Mouse (Mus musculus): Measurements from ENCODE around the gene Mgp.

DNA sequence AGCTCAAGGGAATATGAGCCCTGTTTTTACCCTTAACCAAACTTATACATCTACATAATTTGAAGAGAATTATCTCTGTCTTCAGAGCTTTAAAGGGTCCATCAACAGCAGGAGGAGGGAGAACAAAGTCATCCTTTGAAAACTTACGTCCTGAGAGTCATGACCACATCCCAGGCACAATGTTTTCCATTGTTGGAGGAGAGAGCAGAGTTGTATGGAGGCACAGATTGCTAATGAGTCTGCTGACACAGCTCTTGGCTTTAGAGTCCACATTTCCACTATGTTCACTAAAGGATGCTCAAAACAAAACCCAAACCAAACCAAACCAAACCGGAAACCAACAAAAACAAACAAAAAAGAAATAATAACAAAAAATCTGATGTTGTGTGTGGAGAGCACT lies 30.7 kb downstream of the Mgp start:
- TF ChIP-seq POLR2A (IDR thresholded peaks at IDR 0.05; ENCODE audit: borderline replicate concordance, control insufficient read depth, low read depth, low read length) = no peak
- no peak for TF ChIP-seq CTCF (IDR thresholded peaks at IDR 0.05; ENCODE audit: control insufficient read depth, insufficient read depth, low read length)
